Mouse (Mus musculus) lung, adult 2 months (tissue): ENCODE data around the gene Gnai2. TPM values are rescaled to one million over a fixed set of nuclear protein-coding genes. Genes with fewer than 3 reads are reported as not detected.

Experiments used
- DNase-seq: peaks from one replicate; pipeline ENCODE4 v3.0.0; 2022
- H3K4me1 ChIP-seq: fragments of 200-500 bp; 2 replicates; pipeline ENCODE4 v1.6.1; 2011; ENCODE audit warnings: low read length; ENCODE audit not compliant: control insufficient read depth, insufficient read depth
- H3K4me3 ChIP-seq: fragments of 200-500 bp; replicated peaks from 2 replicates; pipeline ENCODE3; 2011; ENCODE audit warnings: low read depth, mild to moderate bottlenecking, control low read depth, low read length; ENCODE audit errors: extremely low read depth
- CTCF ChIP-seq: fragments of 200-500 bp; IDR thresholded peaks from 2 replicates; pipeline ENCODE4 v1.5.1; 2011; ENCODE audit warnings: mild to moderate bottlenecking, low read length, control low read depth; ENCODE audit not compliant: insufficient read depth
- POLR2A ChIP-seq: fragments of 200-500 bp; IDR thresholded peaks from 2 replicates; pipeline ENCODE4 v1.6.1; 2011; ENCODE audit warnings: low read depth, mild to moderate bottlenecking, control low read depth, low read length, borderline replicate concordance; ENCODE audit errors: extremely low read depth
- whole genome bisulfite sequencing: fragments of 180-500 bp; shearing (Covaris S2); methylation state at CpG from one replicate; pipeline ENCODE4 v1.1.7; 2018; 5-methylcytosine and 5-hydroxymethylcytosine counted together
- polyA plus RNA-seq: library from polyadenylated mRNA; depleted of rRNA; stranded (reverse); fragments of >200 nt; gene quantifications from 2 replicates; pipeline ENCODE4 v1.2.3, GENCODE M21; 2012

The Gnai2 gene
- polyA plus RNA-seq, 1 experiment = 991 TPM

DNA sequence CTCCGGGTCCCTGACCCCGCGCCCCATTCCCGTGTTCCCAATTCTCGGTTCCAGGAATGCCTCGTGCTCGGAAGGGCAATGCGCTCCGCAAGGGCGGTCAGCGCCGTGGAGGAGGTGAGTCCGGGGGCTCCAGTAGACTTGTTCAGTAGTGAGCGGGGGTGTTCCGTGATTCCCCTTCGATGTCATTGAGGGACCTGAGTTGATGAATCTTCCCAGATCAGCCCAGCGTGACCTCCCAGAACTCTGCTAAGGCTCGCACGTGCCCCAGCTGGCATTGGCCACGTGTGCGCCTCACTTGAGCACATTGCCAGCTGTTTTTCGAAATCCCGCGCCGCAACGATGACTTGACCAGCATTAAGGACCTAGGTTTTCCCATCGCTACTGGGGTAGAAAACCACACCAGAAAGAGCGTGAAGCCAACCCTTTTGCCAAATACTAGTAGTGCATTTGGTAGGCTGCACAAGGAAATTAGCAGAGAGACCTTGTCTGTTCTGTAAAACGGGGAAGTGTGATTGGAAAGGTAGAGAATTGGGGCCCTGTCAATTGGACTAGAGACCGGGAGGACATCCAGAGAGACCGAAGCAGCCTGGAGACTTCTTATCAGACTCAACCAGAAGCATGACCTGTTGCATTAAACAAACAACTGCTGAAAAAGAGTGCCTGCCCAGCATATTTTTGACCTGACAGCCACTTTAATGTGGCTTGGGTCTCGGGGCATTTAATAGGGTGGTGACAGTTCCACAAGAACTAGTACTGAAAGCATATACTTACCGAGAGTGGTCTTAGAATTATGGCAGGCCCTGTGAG is 47.1 kb downstream of the Gnai2 start:
- Histone ChIP-seq H3K4me1 (peaks cover 7% of the 10 kb centered on the region), H3K4me3 (peak overlapping the region; percentile 72)
- TF ChIP-seq POLR2A = no peak
- TF ChIP-seq CTCF = no peak
- WGBS = 2% methylated on average over 33 of the region's 33 CpGs
- DNase-seq = no peak

GRCm38 (mm10) chr9:107586974-107587832 is 48.0 kb downstream of the Gnai2 start, which contains the start of gene Ifrd2:
TSS of gene Ifrd2 (plus strand) at chr9:107587642.
- peak within 1 kb of the TSS; percentile 72 for H3K4me3 ChIP-seq
- DNase-seq = peak; percentile 95
- TF ChIP-seq CTCF (no peak), POLR2A (no peak)
- 9% methylated on average over 46 of the region's 46 CpGs for whole genome bisulfite sequencing
- peaks cover 7% of the 10 kb centered on the region for H3K4me1 ChIP-seq

DNA sequence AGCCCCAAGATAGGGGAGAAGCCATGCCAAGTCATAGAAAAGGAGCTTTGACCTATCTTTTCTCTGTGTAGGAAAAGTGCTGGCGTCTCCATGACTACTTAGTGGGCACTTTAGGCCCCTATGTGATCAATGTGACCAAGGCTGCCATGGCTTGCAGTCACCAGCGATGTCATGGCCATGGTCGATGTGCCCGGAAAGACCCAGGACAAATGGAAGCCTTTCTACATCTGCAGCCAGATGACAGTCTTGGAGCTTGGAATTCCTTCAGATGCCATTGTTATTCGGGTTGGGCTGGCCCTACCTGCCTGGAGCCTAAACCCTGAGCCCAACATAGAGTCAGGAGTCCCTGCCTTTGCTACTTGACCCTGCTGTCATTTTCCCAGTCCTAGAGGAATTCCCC is 48.7 kb downstream of the Gnai2 start:
- no peak for DNase-seq
- 81% methylated on average over 5 of the region's 5 CpGs for WGBS
- Histone ChIP-seq H3K4me1 (peaks cover 9% of the 10 kb centered on the region), H3K4me3 (no peak overlapping the region)
- TF ChIP-seq POLR2A = no peak
- no peak for TF ChIP-seq CTCF

- no peak for TF ChIP-seq CTCF
- no peak for TF ChIP-seq POLR2A
- DNase-seq = no peak
- peaks cover 7% of the 10 kb centered on the region; the same call in 1 of the 2 replicates for H3K4me1 ChIP-seq
- H3K4me3 ChIP-seq = no peak overlapping the region
- WGBS = 90% methylated on average over 14 of the region's 14 CpGs
These were observed 52.0 kb downstream of the Gnai2 start for GRCm38 (mm10) chr9:107583174-107583573.

- no peak for DNase-seq
- Histone ChIP-seq H3K4me1 (peaks cover 9% of the 10 kb centered on the region; the same call in 1 of the 2 replicates), H3K4me3 (no peak overlapping the region)
- WGBS = 77% methylated on average over 7 of the region's 7 CpGs
- TF ChIP-seq POLR2A = no peak
- no peak for TF ChIP-seq CTCF
These were observed 52.6 kb downstream of the Gnai2 start for GRCm38 (mm10) chr9:107582509-107583062.

DNA sequence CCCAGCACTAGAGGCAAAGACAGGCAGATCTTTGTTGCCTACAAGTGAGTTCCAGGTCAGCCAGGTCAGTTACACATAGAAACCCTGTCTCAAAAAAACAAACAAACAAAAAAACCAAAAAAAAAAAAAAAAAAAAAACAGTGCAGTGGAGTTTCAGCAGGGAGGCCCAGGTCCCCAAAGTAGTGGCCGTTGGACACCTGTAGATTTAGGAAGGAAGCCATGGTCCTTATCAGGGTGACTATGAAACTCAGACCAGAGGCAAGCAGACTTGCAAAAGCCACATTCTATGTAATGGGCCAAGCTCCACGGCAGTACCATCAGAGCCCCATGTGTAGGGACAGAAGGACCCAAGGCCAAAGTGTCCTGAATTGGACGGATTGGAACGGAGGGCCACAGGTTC is 53.6 kb downstream of the Gnai2 start:
- H3K4me1 ChIP-seq = peaks cover 11% of the 10 kb centered on the region; the same call in 1 of the 2 replicates
- H3K4me3 ChIP-seq = peak overlapping the region; percentile 86
- DNase-seq = no peak
- TF ChIP-seq POLR2A (no peak), CTCF (no peak)
- 58% methylated on average over 4 of the region's 4 CpGs for WGBS

DNA sequence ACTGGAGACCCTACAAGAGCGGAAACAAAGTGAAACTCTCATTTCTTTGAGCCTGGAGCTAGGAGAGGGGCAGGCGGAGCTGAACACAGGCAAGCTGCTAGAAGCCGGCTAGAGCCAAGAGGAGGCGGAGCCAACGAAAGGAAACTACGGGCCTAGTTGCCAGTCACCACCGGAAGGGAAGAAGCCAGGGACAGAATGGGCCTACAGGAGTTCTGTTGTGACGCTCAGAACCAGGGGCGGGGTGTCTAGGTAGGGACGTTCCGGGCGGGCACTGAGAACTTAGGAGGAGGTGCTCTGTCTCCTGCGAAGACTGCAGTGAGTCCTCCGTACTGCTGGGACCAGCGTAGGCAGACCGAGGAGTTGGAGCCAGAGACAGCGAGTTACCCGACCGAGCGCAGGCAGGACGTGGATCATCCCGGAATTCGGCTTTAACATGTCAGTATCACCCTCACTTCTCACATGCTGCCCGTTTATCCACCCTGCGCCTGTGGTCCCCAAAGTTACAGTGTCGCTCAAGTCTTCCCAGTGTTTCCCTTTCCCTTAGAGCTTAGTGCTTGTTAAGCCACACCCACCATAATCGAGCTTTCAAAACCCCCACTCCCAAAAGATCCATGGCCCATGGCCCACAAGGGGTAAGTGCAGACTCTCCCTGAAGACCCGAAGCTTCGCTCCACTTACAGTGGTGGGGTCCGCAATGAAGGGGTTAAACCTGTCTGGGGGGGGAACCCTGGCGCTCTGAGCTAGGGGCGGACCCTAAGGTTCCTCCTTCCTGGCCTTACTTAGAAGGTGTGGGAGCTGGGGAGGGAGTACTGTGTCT is 54.5 kb downstream of the Gnai2 start, which contains the start of gene Hyal3:
Hyal3 (plus strand) TSS at position 318 of the 817 bp plus-strand sequence.
- H3K4me3 ChIP-seq = peak within 1 kb of the TSS; percentile 86
- peak; percentile 86 for DNase-seq
- under 1% methylated on average over 32 of the region's 32 CpGs for WGBS
- no peak for TF ChIP-seq CTCF
- TF ChIP-seq POLR2A = peak; percentile 96; the same call in 1 of the 2 replicates
- peaks cover 15% of the 10 kb centered on the region; the same call in 1 of the 2 replicates for H3K4me1 ChIP-seq

DNA sequence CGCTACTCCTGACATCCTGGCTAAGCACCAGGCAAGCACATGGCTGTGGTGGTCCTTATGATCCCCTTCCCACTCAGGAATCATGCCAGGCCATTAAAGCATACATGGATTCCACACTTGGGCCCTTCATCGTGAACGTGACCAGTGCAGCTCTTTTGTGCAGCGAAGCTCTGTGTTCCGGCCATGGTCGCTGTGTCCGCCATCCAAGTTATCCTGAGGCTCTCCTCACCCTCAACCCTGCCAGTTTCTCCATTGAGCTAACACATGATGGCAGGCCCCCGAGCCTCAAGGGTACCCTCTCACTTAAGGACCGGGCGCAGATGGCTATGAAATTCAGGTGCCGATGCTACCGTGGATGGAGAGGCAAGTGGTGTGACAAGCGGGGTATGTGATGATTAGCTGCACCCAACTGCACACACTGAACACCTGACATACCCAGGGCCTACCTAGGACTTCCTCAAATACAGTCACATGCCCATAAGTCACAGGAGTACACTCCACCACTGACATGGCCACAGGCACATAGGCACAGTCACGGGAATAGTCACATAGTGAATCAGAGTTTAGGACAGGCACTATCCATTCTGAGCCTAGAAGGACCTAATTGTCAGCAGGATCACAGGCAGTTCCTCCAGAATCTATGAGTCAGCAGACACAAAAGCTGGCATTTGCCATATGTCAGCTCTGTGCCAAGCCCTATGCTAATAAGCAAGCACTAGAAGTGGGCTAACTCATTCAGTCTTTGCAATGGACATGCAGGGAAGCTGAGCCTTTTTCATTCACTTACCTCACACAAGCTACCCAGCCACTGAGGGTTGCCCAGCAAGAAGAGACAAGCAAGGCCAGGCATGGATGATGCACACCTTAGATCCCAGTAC is 55.9 kb downstream of the Gnai2 start:
- Histone ChIP-seq H3K4me1 (peaks cover 15% of the 10 kb centered on the region; the same call in 1 of the 2 replicates), H3K4me3 (no peak overlapping the region)
- no peak for TF ChIP-seq CTCF
- TF ChIP-seq POLR2A = no peak
- DNase-seq = no peak
- WGBS = 93% methylated on average over 14 of the region's 14 CpGs
